Mouse (Mus musculus) stomach, postnatal 0 days (tissue): ENCODE data around the gene Nol11. TPM values are rescaled to one million over a fixed set of nuclear protein-coding genes. Genes with fewer than 3 reads are reported as not detected.

ENCODE experiments used
- ATAC-seq: fragments of 200-750 bp; cut with Nextera tagmentation; 2 replicates; pipeline ENCODE4 v1.8.0; 2017; ENCODE audit not compliant: low FRiP score, low TSS enrichment
- DNase-seq: peaks from one replicate; pipeline ENCODE4 v3.0.0-alpha.2; 2016; ENCODE audit warnings: low spot score
- H3K27ac ChIP-seq: fragments of 300-500 bp; sonication (generic); replicated peaks from 2 replicates; pipeline ENCODE4 v1.5.1; 2014; ENCODE audit warnings: mild to moderate bottlenecking, control low read depth
- H3K27me3 ChIP-seq: fragments of 300-500 bp; sonication (generic); 2 replicates; pipeline ENCODE4 v1.6.1; 2014; ENCODE audit warnings: low read length; ENCODE audit not compliant: control insufficient read depth, insufficient read depth
- H3K36me3 ChIP-seq: fragments of 300-500 bp; sonication (generic); 2 replicates; pipeline ENCODE4 v1.6.1; 2014; ENCODE audit warnings: low read length, mixed read lengths; ENCODE audit not compliant: control insufficient read depth, insufficient read depth
- H3K4me1 ChIP-seq: fragments of 300-500 bp; sonication (generic); replicated peaks from 2 replicates; pipeline ENCODE4 v1.6.1; 2014; ENCODE audit warnings: antibody characterized with exemption; ENCODE audit not compliant: control insufficient read depth, insufficient read depth
- H3K4me2 ChIP-seq: fragments of 300-500 bp; sonication (generic); replicated peaks from 2 replicates; pipeline ENCODE4 v1.6.1; 2014; ENCODE audit warnings: low read depth, mild to moderate bottlenecking, control low read depth, moderate library complexity
- H3K4me3 ChIP-seq: fragments of 300-500 bp; sonication (generic); 2 replicates; pipeline ENCODE4 v1.5.1; 2014; ENCODE audit warnings: low read depth, low read length, control low read depth
- H3K9ac ChIP-seq: fragments of 300-500 bp; sonication (generic); 2 replicates; pipeline ENCODE4 v1.6.1; 2014; ENCODE audit warnings: mild to moderate bottlenecking, low read length, control low read depth, mixed read lengths
- H3K9me3 ChIP-seq: fragments of 300-500 bp; sonication (generic); 2 replicates; pipeline ENCODE4 v1.6.1; 2016; ENCODE audit warnings: low read length; ENCODE audit not compliant: control insufficient read depth
- CTCF ChIP-seq: IDR thresholded peaks from 2 replicates; pipeline ENCODE4 v1.5.1; 2016; ENCODE audit warnings: antibody characterized with exemption, low read depth, mild to moderate bottlenecking, moderate library complexity
- EP300 ChIP-seq: optimal IDR thresholded peaks from 2 replicates; pipeline ENCODE3; 2016; ENCODE audit warnings: antibody characterized with exemption
- WGBS: fragments of 180-500 bp; shearing (Covaris S2); extraction: QIAGEN DNeasy Blood & Tissue Kit; methylation state at CpG from one replicate; pipeline ENCODE4 v1.1.7; 2014; 5-methylcytosine and 5-hydroxymethylcytosine counted together
- polyA plus RNA-seq: library from polyadenylated mRNA; unstranded; fragments of >200 nt; fragmentation: Nextera tagmentation; extraction: Ambion mirVana; gene quantifications from 2 replicates; pipeline ENCODE4 v1.2.1, GENCODE M21; 2015

Gene Nol11
- polyA plus RNA-seq, 1 experiment from 2014 or later: 17.5 TPM

- H3K4me1 ChIP-seq: 0 out of 2 replicates have a peak, but pooled peaks cover 4% of the 10 kb centered on the region
- DNase-seq (no peak), ATAC-seq (no peak)
- H3K36me3 ChIP-seq: peaks cover 19% of the 10 kb centered on the region
- no peak overlapping the region for H3K4me2 ChIP-seq
- H3K27me3 ChIP-seq: no peaks in the 10 kb centered on the region
- no peak overlapping the region for H3K27ac ChIP-seq
- no peak overlapping the region for H3K4me3 ChIP-seq
- 85% methylated on average over 8 of the region's 8 CpGs for WGBS
- TF ChIP-seq CTCF (no peak), EP300 (no peak)
- H3K9ac ChIP-seq: no peak overlapping the region
- H3K9me3 ChIP-seq: no peaks in the 10 kb centered on the region
These were observed 5.4 kb downstream of the Nol11 start for GRCm38 (mm10) chr11:107183777-107184176.

- H3K4me3 ChIP-seq: no peak overlapping the region
- H3K9ac ChIP-seq: no peak overlapping the region
- H3K4me1 ChIP-seq: no peaks in the 10 kb centered on the region
- H3K36me3 ChIP-seq: no peaks in the 10 kb centered on the region
- WGBS: 72% methylated on average over 4 of the region's 4 CpGs
- H3K27ac ChIP-seq: no peak overlapping the region
- H3K4me2 ChIP-seq: no peak overlapping the region
- DNase-seq (no peak), ATAC-seq (no peak)
- H3K27me3 ChIP-seq: no peaks in the 10 kb centered on the region
- TF ChIP-seq EP300: no peak
- no peak for TF ChIP-seq CTCF
- H3K9me3 ChIP-seq: no peaks in the 10 kb centered on the region
These were observed 28.0 kb downstream of the Nol11 start for GRCm38 (mm10) chr11:107161215-107161614.

GRCm38 (mm10) chr11:107159034-107159433, 30.1 kb downstream of the Nol11 start:
- Histone ChIP-seq H3K9me3 (no peaks in the 10 kb centered on the region), H3K4me2 (no peak overlapping the region), H3K4me3 (no peak overlapping the region), H3K4me1 (no peaks in the 10 kb centered on the region), H3K27ac (no peak overlapping the region), H3K9ac (no peak overlapping the region), H3K36me3 (no peaks in the 10 kb centered on the region), H3K27me3 (no peaks in the 10 kb centered on the region)
- DNase-seq (no peak), ATAC-seq (no peak)
- WGBS: 55% methylated on average over 1 of the region's 1 CpGs
- TF ChIP-seq CTCF (peak; percentile 68), EP300 (no peak)

GRCm38 (mm10) chr11:107156977-107157642, 32.1 kb downstream of the Nol11 start:
- DNase-seq: no peak
- 24% methylated on average over 5 of the region's 5 CpGs for WGBS
- TF ChIP-seq EP300 (no peak), CTCF (no peak)
- H3K9ac ChIP-seq: no peak overlapping the region
- H3K4me2 ChIP-seq: no peak overlapping the region
- H3K4me1 ChIP-seq: no peaks in the 10 kb centered on the region
- peak; percentile 53; the same call in 1 of the 2 replicates for ATAC-seq
- H3K4me3 ChIP-seq: no peak overlapping the region
- no peaks in the 10 kb centered on the region for H3K9me3 ChIP-seq
- H3K36me3 ChIP-seq: no peaks in the 10 kb centered on the region
- no peak overlapping the region for H3K27ac ChIP-seq
- no peaks in the 10 kb centered on the region for H3K27me3 ChIP-seq

- no peak overlapping the region for H3K27ac ChIP-seq
- no peaks in the 10 kb centered on the region for H3K4me1 ChIP-seq
- no peak overlapping the region for H3K4me3 ChIP-seq
- ATAC-seq (no peak), DNase-seq (no peak)
- no peak overlapping the region for H3K4me2 ChIP-seq
- H3K27me3 ChIP-seq: no peaks in the 10 kb centered on the region
- TF ChIP-seq EP300 (no peak), CTCF (no peak)
- H3K9ac ChIP-seq: no peak overlapping the region
- WGBS: 81% methylated on average over 5 of the region's 5 CpGs
- no peaks in the 10 kb centered on the region for H3K36me3 ChIP-seq
- H3K9me3 ChIP-seq: no peaks in the 10 kb centered on the region
These were observed 33.9 kb downstream of the Nol11 start for GRCm38 (mm10) chr11:107155292-107155691.

- Histone ChIP-seq H3K9ac (no peak overlapping the region), H3K9me3 (no peaks in the 10 kb centered on the region), H3K4me2 (no peak overlapping the region), H3K4me1 (no peaks in the 10 kb centered on the region), H3K36me3 (no peaks in the 10 kb centered on the region), H3K27me3 (no peaks in the 10 kb centered on the region), H3K4me3 (no peak overlapping the region), H3K27ac (no peak overlapping the region)
- no peak for TF ChIP-seq CTCF
- no peak for TF ChIP-seq EP300
- no peak; the same call in 1 of the 2 replicates for ATAC-seq
- DNase-seq: no peak
- WGBS: 82% methylated on average over 7 of the region's 7 CpGs
These were observed 34.8 kb downstream of the Nol11 start for GRCm38 (mm10) chr11:107154431-107154830.
